Mouse (Mus musculus) erythroblast, embryonic 14.5 days (primary cell): ENCODE results near the gene Ttc39b. TPM values are rescaled to one million over a fixed set of nuclear protein-coding genes. Genes with fewer than 3 reads are reported as not detected.

Source experiments
- H3K27me3 ChIP-seq: 2 replicates; pipeline ENCODE4 v1.6.1; 2012; ENCODE audit warnings: inconsistent platforms; ENCODE audit not compliant: control insufficient read depth
- H3K36me3 ChIP-seq: 2 replicates; pipeline ENCODE4 v1.6.1; 2012; ENCODE audit warnings: mild to moderate bottlenecking, inconsistent platforms; ENCODE audit not compliant: control insufficient read depth
- H3K4me1 ChIP-seq: 2 replicates; pipeline ENCODE4 v1.6.1; 2012; ENCODE audit warnings: inconsistent platforms; ENCODE audit not compliant: control insufficient read depth
- H3K4me3 ChIP-seq: replicated peaks from 2 replicates; pipeline ENCODE3; 2012; ENCODE audit warnings: moderate library complexity, mild to moderate bottlenecking, inconsistent platforms
- H3K9me3 ChIP-seq: 2 replicates; pipeline ENCODE4 v1.6.1; 2012; ENCODE audit warnings: low read length, inconsistent platforms, mixed read lengths; ENCODE audit not compliant: control insufficient read depth
- GATA1 ChIP-seq: IDR thresholded peaks from 2 replicates; pipeline ENCODE4 v1.6.1; 2012; ENCODE audit warnings: low read length, inconsistent platforms, mixed read lengths
- TAL1 ChIP-seq: IDR thresholded peaks from 3 replicates; pipeline ENCODE4 v1.6.1; 2012; ENCODE audit warnings: low read length, inconsistent platforms, mixed read lengths
- polyA plus RNA-seq: library from polyadenylated mRNA; stranded (reverse); fragments of >175 nt; gene quantifications from 2 replicates; pipeline ENCODE4 v1.2.3, GENCODE M21; 2012

Ttc39b gene
- polyA plus RNA-seq, 1 experiment: under 0.01 TPM

GRCm38 (mm10) chr4:83312336-83312735 is 11.7 kb downstream of the Ttc39b start:
- H3K4me1 ChIP-seq: peaks cover 12% of the 10 kb centered on the region
- no peak for TF ChIP-seq TAL1
- no peak for TF ChIP-seq GATA1
- H3K36me3 ChIP-seq: no peaks in the 10 kb centered on the region
- no peak overlapping the region for H3K4me3 ChIP-seq
- no peaks in the 10 kb centered on the region for H3K9me3 ChIP-seq
- H3K27me3 ChIP-seq: no peaks in the 10 kb centered on the region

- Histone ChIP-seq H3K36me3 (no peaks in the 10 kb centered on the region), H3K27me3 (no peaks in the 10 kb centered on the region), H3K4me3 (no peak overlapping the region), H3K9me3 (no peaks in the 10 kb centered on the region), H3K4me1 (peaks cover 8% of the 10 kb centered on the region)
- TF ChIP-seq GATA1 (no peak), TAL1 (no peak)
These were observed 12.6 kb downstream of the Ttc39b start for GRCm38 (mm10) chr4:83311481-83311880.

GRCm38 (mm10) chr4:83310990-83311389 is 13.1 kb downstream of the Ttc39b start:
- TF ChIP-seq GATA1 (no peak), TAL1 (no peak)
- Histone ChIP-seq H3K4me1 (peaks cover 8% of the 10 kb centered on the region), H3K9me3 (no peaks in the 10 kb centered on the region)

GRCm38 (mm10) chr4:83308914-83309313 is 15.1 kb downstream of the Ttc39b start:
- no peaks in the 10 kb centered on the region for H3K4me1 ChIP-seq
- no peaks in the 10 kb centered on the region for H3K9me3 ChIP-seq
- H3K27me3 ChIP-seq: no peaks in the 10 kb centered on the region
- H3K4me3 ChIP-seq: no peak overlapping the region
- H3K36me3 ChIP-seq: no peaks in the 10 kb centered on the region
- TF ChIP-seq GATA1 (no peak), TAL1 (no peak)

More at GRCm38 (mm10) chr4:83310990-83311389, 13.1 kb downstream of the Ttc39b start:
- no peak overlapping the region for H3K4me3 ChIP-seq
- no peaks in the 10 kb centered on the region for H3K36me3 ChIP-seq
- H3K27me3 ChIP-seq: no peaks in the 10 kb centered on the region

GRCm38 (mm10) chr4:83307686-83308469 is 16.2 kb downstream of the Ttc39b start:
- no peaks in the 10 kb centered on the region for H3K9me3 ChIP-seq
- no peak for TF ChIP-seq GATA1
- TF ChIP-seq TAL1: no peak
- no peak overlapping the region for H3K4me3 ChIP-seq
- H3K36me3 ChIP-seq: no peaks in the 10 kb centered on the region
- no peaks in the 10 kb centered on the region for H3K4me1 ChIP-seq
- H3K27me3 ChIP-seq: no peaks in the 10 kb centered on the region

- Histone ChIP-seq H3K9me3 (no peaks in the 10 kb centered on the region), H3K4me3 (no peak overlapping the region), H3K27me3 (no peaks in the 10 kb centered on the region), H3K4me1 (no peaks in the 10 kb centered on the region), H3K36me3 (no peaks in the 10 kb centered on the region)
- no peak for TF ChIP-seq GATA1
- TF ChIP-seq TAL1: no peak
These were observed 17.2 kb downstream of the Ttc39b start for GRCm38 (mm10) chr4:83306879-83307278.

GRCm38 (mm10) chr4:83305099-83305498 is 19.0 kb downstream of the Ttc39b start:
- no peak for TF ChIP-seq GATA1
- no peak for TF ChIP-seq TAL1
- Histone ChIP-seq H3K4me3 (no peak overlapping the region), H3K9me3 (no peaks in the 10 kb centered on the region), H3K36me3 (no peaks in the 10 kb centered on the region), H3K27me3 (no peaks in the 10 kb centered on the region), H3K4me1 (no peaks in the 10 kb centered on the region)

GRCm38 (mm10) chr4:83302887-83303827 is 20.9 kb downstream of the Ttc39b start:
- TF ChIP-seq GATA1 (no peak), TAL1 (no peak)
- Histone ChIP-seq H3K4me3 (peak overlapping the region; percentile 11), H3K36me3 (no peaks in the 10 kb centered on the region), H3K9me3 (no peaks in the 10 kb centered on the region), H3K27me3 (no peaks in the 10 kb centered on the region), H3K4me1 (no peaks in the 10 kb centered on the region)
